8 mouse cellular contexts compared by ENCODE assay signal in the genomic region with DNA sequence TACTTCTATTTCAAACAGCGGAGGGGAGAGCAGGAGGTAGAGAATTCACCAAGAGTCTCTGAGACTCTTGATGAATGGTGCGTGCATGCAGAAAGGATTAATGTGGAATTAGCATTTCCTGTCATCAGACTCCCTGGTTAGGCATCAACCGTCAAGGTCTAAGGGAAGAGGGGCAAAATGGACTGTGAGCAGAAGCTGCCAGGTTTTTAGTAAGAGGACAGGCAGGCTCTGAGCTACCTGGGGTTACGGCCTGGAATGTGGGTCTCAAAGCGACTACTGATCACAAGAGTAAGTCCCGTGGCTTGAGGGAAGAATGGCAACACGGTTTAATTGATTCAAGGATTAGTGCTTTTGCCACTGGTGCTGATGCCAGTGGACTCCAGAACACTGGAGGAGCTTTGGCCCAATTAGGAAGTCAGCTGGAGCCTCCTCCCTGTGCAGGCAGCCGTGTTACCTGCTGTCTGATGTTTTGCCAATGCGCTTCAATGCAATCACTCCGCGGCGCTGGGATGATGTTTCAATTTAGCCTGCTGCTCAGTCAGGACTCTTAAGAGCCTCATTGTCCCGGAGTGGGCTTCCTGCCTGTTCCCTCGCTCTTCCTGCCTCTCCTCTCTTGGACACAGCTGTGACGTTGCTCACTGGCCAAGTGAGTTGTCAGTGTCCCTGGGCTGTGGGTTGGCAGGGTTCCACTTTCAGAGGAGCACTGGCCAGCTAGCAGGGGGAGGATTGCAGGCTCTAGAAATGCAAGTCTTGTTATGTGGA. TPM values are rescaled to one million over a fixed set of nuclear protein-coding genes. Genes with fewer than 3 reads are reported as not detected.
DNase-seq lines count a peak whose midpoint lies in the region; ATAC-seq lines count a peak whose summit lies in the region.

No protein-coding gene starts in this region.

- no peaks in the 10 kb centered on the region; the same call in 1 of the 2 replicates for H3K9me3 ChIP-seq in lung, embryonic 16.5 days (ENCODE audit: control insufficient read depth, low read length)

- WGBS in lung, embryonic 16.5 days: 25% methylated on average over 15 of the region's 15 CpGs

- no peaks in the 10 kb centered on the region for H3K36me3 ChIP-seq in lung, embryonic 16.5 days (ENCODE audit: control insufficient read depth, insufficient read depth, low read length)

- H3K4me2 ChIP-seq in lung, embryonic 16.5 days (ENCODE audit: low read depth, low read length): peak overlapping the region; percentile 37

- intact Hi-C loops in heart, postnatal 25 days (cut with DNase I): no loop called here

- no peak overlapping the region for H3K27ac ChIP-seq in lung, embryonic 16.5 days (ENCODE audit: low read length)

- H3K4me3 ChIP-seq in lung, embryonic 16.5 days (ENCODE audit: low read length): peak overlapping the region; percentile 17; the same call in 1 of the 2 replicates

- no peak overlapping the region for H3K9ac ChIP-seq in lung, embryonic 16.5 days (ENCODE audit: low read length)

- DNase-seq in MN1 (ENCODE audit: low spot score): peak; percentile 73
- peak; percentile 23 to 26 for DNase-seq in cerebellum, adult 18-20 months
- peak; percentile 31 to 55 for DNase-seq in frontal cortex, adult 2 months (ENCODE audit: extremely low spot score in 1 of 2, low spot score in 1 of 2)
- DNase-seq in heart, postnatal 25 days (ENCODE audit: low spot score): peak; percentile 63
- DNase-seq in kidney, postnatal 4 days: peak; percentile 79 to 85
- DNase-seq in retina, postnatal 1 day: peak; percentile 71

- H3K27me3 ChIP-seq in lung, embryonic 16.5 days (ENCODE audit: control insufficient read depth, insufficient read depth, low read depth, low read length): no peaks in the 10 kb centered on the region; the same call in 1 of the 2 replicates

- H3K4me1 ChIP-seq in lung, embryonic 16.5 days (replicated peaks; ENCODE audit: control insufficient read depth, insufficient read depth, low read length): peaks cover 11% of the 10 kb centered on the region

- peak; percentile 95 for ATAC-seq in lung, embryonic 16.5 days (ENCODE audit: low read depth)
- no peak for ATAC-seq in erythroid progenitor cell, adult 5-6 weeks (replicated peaks; ENCODE audit: low FRiP score, poor library complexity, severe bottlenecking)

RNA-seq across cellular contexts. Expression of a gene that starts 54.6 kb away (rescaled TPM):
- 9.8 and 12.2 TPM in 2 replicates for polyA plus RNA-seq in frontal cortex, adult 2 months (2012; rRNA removed)
- total RNA-seq in heart, postnatal 25 days (2021): 1 to 10 TPM; 1.7 to 1.8 TPM
- 12.6 and 16.3 TPM in 2 replicates for polyA plus RNA-seq in lung, embryonic 16.5 days (2015; fragmentation: Nextera tagmentation; extraction: Ambion mirVana)
- 1.3 and 10.1 TPM in 2 replicates for total RNA-seq in erythroid progenitor cell, adult 5-6 weeks (2015; ENCODE audit: low replicate concordance)
- 2.3 and 4.7 TPM in 2 replicates for total RNA-seq in erythroid progenitor cell, adult 5-6 weeks (2017; ENCODE audit: low replicate concordance)

Comparison
In these comparisons a context has a peak if more than half of its experiments do, and no peak if none do; other contexts are left out.
1. DNase-seq: peak in every context shown above with its lines; median percentile 82 in kidney, postnatal 4 days; 73 in MN1; 71 in retina, postnatal 1 day; 63 in heart, postnatal 25 days; 43 in frontal cortex, adult 2 months; 24 in cerebellum, adult 18-20 months.